Mouse (Mus musculus): ENCODE results near the gene Sost. TPM values are rescaled to one million over a fixed set of nuclear protein-coding genes. Genes with fewer than 3 reads are reported as not detected.
"Not testable (repeated sequence)": the region's sequence is repeated elsewhere in the genome, so short reads cannot be mapped to it uniquely, and the experiment has no call there.

The Sost gene
- total RNA-seq, 1 experiment = not detected

GRCm38 (mm10) chr11:101985990-101986389, 19.2 kb upstream of the Sost start:
- no peak overlapping the region for H3K9ac ChIP-seq (ENCODE audit: insufficient read depth, low read depth, low read length, poor library complexity, severe bottlenecking)
- H3K27ac ChIP-seq (ENCODE audit: insufficient read depth, low read depth, low read length, poor library complexity, severe bottlenecking) = no peak overlapping the region
- H3K4me3 ChIP-seq (ENCODE audit: insufficient read depth in 1 of 2, low read depth in 1 of 2, low read length in 2 of 2, poor library complexity in 1 of 2, severe bottlenecking in 1 of 2) = no peak overlapping the region
- peaks cover 7% of the 10 kb centered on the region; the same call in 1 of the 2 replicates for H3K36me3 ChIP-seq (ENCODE audit: control insufficient read depth, insufficient read depth, low read length, poor library complexity, severe bottlenecking)
- no peaks in the 10 kb centered on the region for H3K9me3 ChIP-seq (ENCODE audit: control insufficient read depth, insufficient read depth, low read depth, low read length)
- TF ChIP-seq CHD2 (IDR thresholded peaks at IDR 0.05; ENCODE audit: low read depth, low read length) = no peak
- peak; percentile 53; the same call in 1 of the 2 replicates for TF ChIP-seq ZC3H11A (IDR thresholded peaks at IDR 0.05; ENCODE audit: borderline replicate concordance, low read depth, low read length)
- TF ChIP-seq MAFK (IDR thresholded peaks at IDR 0.05; ENCODE audit: insufficient read depth, low read depth, low read length) = no peak
- peaks cover 8 to 19% of the 10 kb centered on the region in 2 experiments for H3K4me1 ChIP-seq (ENCODE audit: control insufficient read depth in 2 of 2, insufficient read depth in 2 of 2, low read length in 2 of 2, poor library complexity in 1 of 2)
- peak; percentile 76 for DNase-seq (ENCODE audit: low read depth, low spot score)
- in situ Hi-C loops (cut with MboI; ENCODE audit: low sequenced_read_pairs in 2 of 2, unreplicated experiment in 2 of 2) = no loop called here

- H3K9me3 ChIP-seq (ENCODE audit: control insufficient read depth, insufficient read depth, low read depth, low read length); H3K36me3 ChIP-seq (ENCODE audit: control insufficient read depth, insufficient read depth, low read length, poor library complexity, severe bottlenecking); H3K4me3 ChIP-seq (ENCODE audit: insufficient read depth in 1 of 2, low read depth in 1 of 2, low read length in 2 of 2, poor library complexity in 1 of 2, severe bottlenecking in 1 of 2); H3K9ac ChIP-seq (ENCODE audit: insufficient read depth, low read depth, low read length, poor library complexity, severe bottlenecking); DNase-seq (ENCODE audit: low read depth, low spot score); in situ Hi-C loops (cut with MboI; ENCODE audit: low sequenced_read_pairs in 2 of 2, unreplicated experiment in 2 of 2); H3K27ac ChIP-seq (ENCODE audit: insufficient read depth, low read depth, low read length, poor library complexity, severe bottlenecking): not testable (repeated sequence)
- H3K4me1 ChIP-seq (ENCODE audit: control insufficient read depth in 2 of 2, insufficient read depth in 2 of 2, low read length in 2 of 2, poor library complexity in 1 of 2) = peaks cover 8 to 19% of the 10 kb centered on the region in 2 experiments
These were observed 18.6 kb upstream of the Sost start for GRCm38 (mm10) chr11:101985450-101985849.

DNA sequence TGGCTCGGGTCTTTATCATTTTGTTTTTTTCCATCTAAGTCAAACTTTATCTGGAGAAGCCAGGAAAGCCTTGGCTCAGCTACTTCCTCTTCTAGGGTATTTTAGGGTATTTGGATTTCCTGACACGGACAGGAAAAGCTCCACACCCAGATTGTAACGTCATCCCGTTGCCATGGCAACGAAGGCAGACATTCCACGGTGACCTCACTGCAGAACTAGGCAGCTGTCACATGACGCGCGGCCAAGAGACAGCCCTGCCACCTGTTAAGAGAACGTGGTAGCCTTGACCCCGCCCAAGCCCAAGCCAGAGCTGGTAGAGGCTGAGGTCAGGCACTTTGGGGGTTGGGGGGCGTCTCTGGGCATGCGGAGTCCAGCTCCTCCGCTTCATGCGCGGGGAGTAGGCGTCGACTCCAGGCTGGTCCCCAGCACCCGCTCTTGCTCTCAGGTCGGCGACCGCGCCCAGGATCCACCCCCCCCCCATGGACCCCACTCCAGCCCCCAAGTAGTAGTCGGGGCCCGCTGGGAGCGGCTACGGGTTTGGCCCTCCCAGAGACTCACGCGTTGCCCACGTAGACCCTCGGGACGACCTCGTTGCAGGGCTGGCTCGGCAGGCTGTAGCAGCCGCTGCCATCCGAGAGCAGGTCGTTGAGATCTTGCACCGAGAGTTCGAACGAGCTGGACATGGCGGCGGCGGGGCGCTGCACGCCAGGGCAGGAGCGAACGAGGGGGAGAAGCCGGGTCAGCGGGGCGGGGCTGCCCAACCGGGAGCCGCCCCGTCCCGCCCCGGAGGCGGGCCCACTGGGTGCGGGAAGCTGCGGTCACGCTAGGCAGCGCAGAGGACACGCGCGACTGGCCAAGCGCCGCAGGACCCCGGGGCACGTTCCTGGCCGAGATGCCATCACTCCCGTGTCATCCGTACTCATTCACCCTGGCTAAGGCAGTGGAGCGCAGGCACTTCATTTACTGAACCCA, 17.5 kb upstream of the Sost start, which contains the start of gene Cfap97d1:
Cfap97d1 (plus strand) TSS at position 226 of the 972 bp plus-strand sequence.
- peak within 1 kb of the TSS; percentile 51 for H3K27ac ChIP-seq (ENCODE audit: insufficient read depth, low read depth, low read length, poor library complexity, severe bottlenecking)

DNA sequence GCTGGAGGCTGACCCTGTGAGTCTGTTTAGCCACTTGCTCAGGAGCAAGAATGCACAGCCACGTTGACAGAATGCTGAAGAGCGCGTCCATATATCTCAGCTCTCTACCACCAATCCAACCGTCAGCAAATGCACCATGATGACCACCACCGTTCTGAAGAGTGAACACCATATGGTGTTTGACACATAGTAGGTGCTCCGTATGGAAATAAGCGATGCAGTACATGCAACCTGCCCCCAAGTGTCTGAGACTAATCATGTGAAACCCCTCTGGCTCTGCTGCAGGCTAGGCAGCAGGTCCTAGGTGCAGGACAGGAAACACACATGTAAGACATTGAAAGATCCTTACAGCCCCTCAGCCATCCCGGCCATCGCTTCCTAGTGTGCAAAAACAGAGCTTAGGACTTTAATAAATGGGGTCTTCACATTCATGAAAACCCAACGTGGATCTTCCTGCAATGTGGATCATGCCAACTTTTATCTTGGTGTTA, 16.7 kb upstream of the Sost start:
- TF ChIP-seq ZNF384 (IDR thresholded peaks at IDR 0.05; ENCODE audit: low read depth, low read length) (no peak), ZC3H11A (IDR thresholded peaks at IDR 0.05; ENCODE audit: borderline replicate concordance, low read depth, low read length) (no peak), HCFC1 (IDR thresholded peaks at IDR 0.05; ENCODE audit: borderline replicate concordance, insufficient read depth, low read length) (no peak), CHD2 (IDR thresholded peaks at IDR 0.05; ENCODE audit: low read depth, low read length) (no peak), MAFK (IDR thresholded peaks at IDR 0.05; ENCODE audit: insufficient read depth, low read depth, low read length) (no peak)
- Histone ChIP-seq H3K4me1 (ENCODE audit: control insufficient read depth in 2 of 2, insufficient read depth in 2 of 2, low read length in 2 of 2, poor library complexity in 1 of 2) (peaks cover 8 to 19% of the 10 kb centered on the region in 2 experiments), H3K4me3 (ENCODE audit: insufficient read depth in 1 of 2, low read depth in 1 of 2, low read length in 2 of 2, poor library complexity in 1 of 2, severe bottlenecking in 1 of 2) (0 out of 4 replicates have a peak overlapping the region, but pooled peaks have one; percentile 0), H3K36me3 (ENCODE audit: control insufficient read depth, insufficient read depth, low read length, poor library complexity, severe bottlenecking) (peaks cover 15% of the 10 kb centered on the region; the same call in 1 of the 2 replicates), H3K9me3 (ENCODE audit: control insufficient read depth, insufficient read depth, low read depth, low read length) (no peaks in the 10 kb centered on the region), H3K27ac (ENCODE audit: insufficient read depth, low read depth, low read length, poor library complexity, severe bottlenecking) (0 out of 2 replicates have a peak overlapping the region, but pooled peaks have one; percentile 1), H3K9ac (ENCODE audit: insufficient read depth, low read depth, low read length, poor library complexity, severe bottlenecking) (0 out of 2 replicates have a peak overlapping the region, but pooled peaks have one; percentile 3)
- in situ Hi-C loops (cut with MboI; ENCODE audit: low sequenced_read_pairs in 2 of 2, unreplicated experiment in 2 of 2) = no loop called here
- DNase-seq (ENCODE audit: low read depth, low spot score) = no peak

More for the DNA sequence above, 17.5 kb upstream of the Sost start, which contains the start of gene Cfap97d1:
- H3K9me3 ChIP-seq (ENCODE audit: control insufficient read depth, insufficient read depth, low read depth, low read length) = no peaks in the 10 kb centered on the region
- in situ Hi-C loops (cut with MboI; ENCODE audit: low sequenced_read_pairs in 2 of 2, unreplicated experiment in 2 of 2) = no loop called here
- peak; percentile 94 for DNase-seq (ENCODE audit: low read depth, low spot score)
- peaks cover 8 to 19% of the 10 kb centered on the region in 2 experiments for H3K4me1 ChIP-seq (ENCODE audit: control insufficient read depth in 2 of 2, insufficient read depth in 2 of 2, low read length in 2 of 2, poor library complexity in 1 of 2)
- peak within 1 kb of the TSS; percentile 70 to 90 for H3K4me3 ChIP-seq (ENCODE audit: insufficient read depth in 1 of 2, low read depth in 1 of 2, low read length in 2 of 2, poor library complexity in 1 of 2, severe bottlenecking in 1 of 2)
- H3K9ac ChIP-seq (ENCODE audit: insufficient read depth, low read depth, low read length, poor library complexity, severe bottlenecking) = peak within 1 kb of the TSS; percentile 91
- H3K36me3 ChIP-seq (ENCODE audit: control insufficient read depth, insufficient read depth, low read length, poor library complexity, severe bottlenecking) = peaks cover 15% of the 10 kb centered on the region; the same call in 1 of the 2 replicates
- no peak for TF ChIP-seq ZNF384 (IDR thresholded peaks at IDR 0.05; ENCODE audit: low read depth, low read length)
- no peak for TF ChIP-seq HCFC1 (IDR thresholded peaks at IDR 0.05; ENCODE audit: borderline replicate concordance, insufficient read depth, low read length)
- TF ChIP-seq CHD2 (IDR thresholded peaks at IDR 0.05; ENCODE audit: low read depth, low read length) = no peak
- no peak for TF ChIP-seq ZC3H11A (IDR thresholded peaks at IDR 0.05; ENCODE audit: borderline replicate concordance, low read depth, low read length)
- no peak for TF ChIP-seq MAFK (IDR thresholded peaks at IDR 0.05; ENCODE audit: insufficient read depth, low read depth, low read length)
